Mouse (Mus musculus) ES-E14 (cell line): ENCODE results near the gene Nme7.

ENCODE experiments used
- CHD2 ChIP-seq: IDR thresholded peaks from 2 replicates; pipeline ENCODE4 v1.6.1; 2014; ENCODE audit warnings: mild to moderate bottlenecking, low read depth, low read length, inconsistent platforms
- HCFC1 ChIP-seq: IDR thresholded peaks from 2 replicates; pipeline ENCODE4 v1.6.1; 2012; ENCODE audit warnings: low read length, inconsistent platforms, borderline replicate concordance; ENCODE audit not compliant: insufficient read depth
- MAFK ChIP-seq: IDR thresholded peaks from 2 replicates; pipeline ENCODE4 v1.6.1; 2014; ENCODE audit warnings: mild to moderate bottlenecking, low read depth, low read length, inconsistent platforms; ENCODE audit not compliant: insufficient read depth
- ZC3H11A ChIP-seq: IDR thresholded peaks from 2 replicates; pipeline ENCODE4 v1.6.1; 2012; ENCODE audit warnings: low read depth, mild to moderate bottlenecking, inconsistent platforms, low read length, borderline replicate concordance
- ZNF384 ChIP-seq: IDR thresholded peaks from 2 replicates; pipeline ENCODE4 v1.6.1; 2012; ENCODE audit warnings: low read depth, low read length, inconsistent platforms

- no peak for TF ChIP-seq CHD2
- no peak for TF ChIP-seq MAFK
- TF ChIP-seq ZNF384 = no peak
- no peak for TF ChIP-seq HCFC1
- TF ChIP-seq ZC3H11A = no peak
These were observed 170.4 kb downstream of the Nme7 start for GRCm38 (mm10) chr1:164474310-164474709.
